Mouse (Mus musculus) induced T-regulatory cell, adult 2 months (primary cell): Measurements from ENCODE around the gene Bbs12.

Experiments
- DNase-seq: peaks from one replicate; pipeline ENCODE4 v3.0.0-alpha.2; 2012; ENCODE audit warnings: low read depth

Bbs12 gene

DNA sequence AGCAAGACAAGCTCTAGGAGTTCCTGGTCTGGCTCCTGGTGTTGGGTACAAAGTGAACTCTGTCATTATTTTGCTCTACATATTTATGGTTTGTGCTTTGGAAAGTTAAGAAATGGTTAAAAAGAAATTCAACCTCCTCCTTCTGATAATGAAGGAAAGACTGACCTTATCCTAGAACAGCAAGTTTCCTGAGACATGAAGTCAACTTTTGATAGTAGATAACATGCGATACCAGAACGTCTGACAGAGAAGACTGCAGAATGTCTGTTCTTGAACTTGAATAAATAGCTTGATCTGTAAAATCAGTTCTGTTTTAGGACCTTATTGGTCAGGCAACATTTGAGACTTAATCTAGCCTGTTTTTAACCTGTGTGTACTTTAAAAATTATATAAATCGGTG lies 14.3 kb downstream of the Bbs12 start:
- no peak for DNase-seq

GRCm38 (mm10) chr3:37328489-37328888 lies 16.1 kb downstream of the Bbs12 start:
- no peak for DNase-seq

DNA sequence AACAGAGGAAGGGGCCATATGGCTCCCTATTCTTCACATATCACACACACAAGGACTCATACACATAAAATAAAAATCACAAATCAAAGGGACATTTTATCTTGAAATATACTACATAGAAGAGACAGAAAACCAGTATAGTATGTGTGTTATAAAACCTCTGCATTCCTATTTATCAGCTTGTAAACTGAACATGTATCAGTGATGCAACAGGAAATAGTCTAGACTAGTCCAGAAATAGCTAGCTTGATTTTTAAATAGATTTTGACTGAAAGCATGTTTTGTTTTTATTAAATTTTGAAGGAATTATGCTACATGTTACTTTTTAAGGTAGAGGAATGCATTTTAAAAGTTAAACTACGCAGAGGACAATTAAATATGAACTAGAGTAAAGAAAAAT lies 17.6 kb downstream of the Bbs12 start:
- DNase-seq: no peak

DNA sequence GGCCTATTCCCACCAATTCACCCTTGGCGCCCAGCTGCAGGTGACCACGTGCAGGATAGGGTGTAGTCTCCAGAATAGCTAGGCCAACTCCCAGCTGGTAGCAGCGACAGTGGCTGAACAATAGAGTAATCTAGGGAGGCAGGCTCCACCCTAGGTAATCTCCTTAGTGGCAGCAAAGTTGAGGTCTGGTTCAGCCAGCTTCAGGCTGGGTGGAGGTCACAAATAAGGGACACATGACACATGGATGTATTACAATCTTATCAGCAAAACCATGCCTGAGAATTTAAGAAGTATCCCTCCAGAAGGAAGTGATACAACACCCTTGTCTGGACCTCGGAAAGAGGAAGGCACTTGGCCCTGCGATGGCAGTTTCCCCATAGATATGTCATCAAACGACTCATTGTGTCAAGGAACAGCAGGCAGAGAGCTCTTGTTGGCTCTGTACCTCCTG lies 19.7 kb downstream of the Bbs12 start:
- DNase-seq: no peak

- no peak for DNase-seq
Observed at GRCm38 (mm10) chr3:37334053-37334452, 21.7 kb downstream of the Bbs12 start.

DNA sequence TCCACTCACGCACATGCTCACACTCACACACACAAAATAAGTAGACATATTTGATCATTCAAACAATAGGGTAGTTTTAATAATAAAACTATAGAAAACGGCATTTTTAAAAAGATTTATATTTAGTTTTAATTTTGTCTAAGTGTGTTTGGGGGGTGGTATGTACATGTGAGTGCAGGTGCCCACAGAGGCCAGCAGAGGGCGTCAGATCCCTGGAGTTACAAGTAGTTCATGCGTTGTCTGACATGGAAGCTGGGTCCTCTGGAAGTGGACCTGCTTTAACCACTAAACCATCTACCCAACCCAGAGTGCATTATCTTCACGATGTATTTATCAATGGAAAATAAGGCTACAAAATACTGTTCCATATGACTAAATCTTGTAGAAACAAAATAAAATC lies 28.8 kb downstream of the Bbs12 start:
- DNase-seq: peak; percentile 64

- no peak for DNase-seq
Observed at GRCm38 (mm10) chr3:37342811-37343210, 30.5 kb downstream of the Bbs12 start.

DNA sequence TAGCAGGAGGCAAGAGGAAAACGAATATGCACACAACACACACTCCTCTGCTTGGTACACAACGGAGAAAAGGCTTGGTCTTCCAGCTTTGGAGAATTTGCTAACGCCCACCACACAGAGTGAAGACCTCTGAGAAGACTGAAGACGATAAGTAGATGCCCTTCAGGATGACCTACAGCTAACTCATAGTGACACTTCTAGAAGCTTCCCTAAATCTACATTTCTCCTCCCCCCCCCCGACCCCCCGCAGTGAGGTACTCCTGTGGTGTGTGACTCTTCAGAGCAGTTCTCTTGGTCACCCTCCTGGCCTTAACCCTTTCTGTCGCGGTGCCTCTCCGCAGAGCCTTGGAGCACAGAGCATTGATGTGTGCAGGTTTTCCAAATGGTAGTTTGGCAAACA lies 35.3 kb downstream of the Bbs12 start:
- DNase-seq: no peak

GRCm38 (mm10) chr3:37348221-37349165 lies 36.1 kb downstream of the Bbs12 start, which contains the start of gene Fgf2:
Gene Fgf2, plus strand, starts transcription at chr3:37348346.
- peak; percentile 61 for DNase-seq

- peak; percentile 30 for DNase-seq
Observed at GRCm38 (mm10) chr3:37349166-37349548, 36.8 kb downstream of the Bbs12 start.

GRCm38 (mm10) chr3:37350386-37350785 lies 38.0 kb downstream of the Bbs12 start:
- no peak for DNase-seq

GRCm38 (mm10) chr3:37353951-37354481 lies 41.7 kb downstream of the Bbs12 start:
- no peak for DNase-seq

GRCm38 (mm10) chr3:37354737-37355136 lies 42.4 kb downstream of the Bbs12 start:
- DNase-seq: no peak

DNA sequence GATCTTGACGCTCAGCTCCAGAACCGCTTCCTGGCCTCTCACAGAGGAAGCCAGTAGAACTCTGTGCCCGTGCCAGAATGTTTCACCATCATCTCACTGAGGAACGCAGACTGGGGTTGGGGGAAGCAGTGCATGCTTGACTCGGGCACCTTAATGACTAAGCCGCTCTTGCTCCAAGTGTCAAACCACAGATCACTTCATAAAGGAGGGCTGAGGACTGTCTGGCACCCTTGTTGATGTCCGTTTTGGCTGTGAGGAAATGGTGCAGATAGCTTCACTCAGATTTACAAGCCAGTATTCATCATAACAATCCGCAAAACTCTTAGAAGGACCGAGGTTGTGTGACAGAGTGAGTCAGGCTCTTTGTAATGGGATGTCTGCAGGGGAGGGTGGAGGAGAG lies 48.4 kb downstream of the Bbs12 start:
- DNase-seq: no peak

GRCm38 (mm10) chr3:37365144-37365543 lies 52.8 kb downstream of the Bbs12 start:
- DNase-seq: no peak

GRCm38 (mm10) chr3:37365976-37366375 lies 53.6 kb downstream of the Bbs12 start:
- DNase-seq: no peak

DNA sequence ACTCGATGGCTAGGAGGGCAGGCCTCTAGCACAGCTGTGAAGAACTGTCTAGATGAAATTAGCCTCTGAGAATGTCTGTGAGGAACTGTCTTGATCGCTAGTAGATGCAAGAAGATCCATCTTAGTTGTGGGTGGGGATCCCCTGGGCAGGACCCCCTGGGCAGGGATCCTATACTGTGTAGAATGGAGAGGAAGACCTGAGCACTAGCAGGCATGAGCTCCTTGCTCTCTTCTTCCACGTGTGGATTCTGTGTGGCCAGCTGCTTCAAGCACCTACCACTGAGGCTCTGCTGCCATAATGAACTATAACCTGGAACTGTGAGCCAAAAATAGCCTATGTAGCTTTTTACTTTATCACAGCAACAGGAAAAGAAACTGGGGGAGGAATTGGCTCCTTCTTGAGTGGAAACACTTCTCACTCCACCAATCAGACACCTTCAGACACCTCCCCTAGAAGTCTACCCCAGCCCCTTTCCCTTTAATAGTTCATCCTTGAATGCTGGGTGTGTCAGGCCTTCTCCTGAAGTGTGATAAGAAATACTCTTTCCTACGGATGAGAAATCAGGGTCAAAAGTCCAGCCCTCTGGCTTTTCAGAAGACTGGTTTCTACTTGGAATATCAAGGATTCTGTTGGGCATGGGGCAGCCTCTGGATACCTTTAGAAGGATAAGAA lies 54.2 kb downstream of the Bbs12 start:
- no peak for DNase-seq

DNA sequence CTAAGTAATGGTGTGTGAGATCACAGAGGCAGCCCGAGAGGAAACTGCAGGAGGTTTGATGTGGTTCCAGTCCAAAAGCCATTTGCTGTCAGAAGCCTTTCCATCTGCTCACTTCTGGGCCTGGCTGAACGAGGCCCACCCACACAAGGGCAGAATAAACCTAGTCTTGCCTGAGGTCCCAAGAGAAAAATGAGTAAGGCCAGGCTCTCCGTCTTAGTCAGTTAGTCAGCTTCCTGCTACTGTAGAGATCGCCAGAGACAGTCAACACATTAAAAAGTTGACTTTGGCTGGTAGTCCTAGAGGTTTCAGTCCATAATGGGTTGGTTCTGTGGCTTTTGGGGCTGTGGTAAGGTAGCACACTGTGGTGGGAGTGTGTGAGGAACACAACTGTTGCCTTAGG lies 58.1 kb downstream of the Bbs12 start:
- DNase-seq: peak; percentile 6
